Mouse (Mus musculus): ENCODE data around the gene Gdpgp1.

- TF ChIP-seq CTCF (IDR thresholded peaks at IDR 0.05; ENCODE audit: low read depth): peak; percentile 48; the same call in 1 of the 2 replicates
- TF ChIP-seq EP300 (IDR thresholded peaks at IDR 0.05; ENCODE audit: low read depth): no peak
Observed at GRCm38 (mm10) chr7:80186531-80187296, 46.0 kb upstream of the Gdpgp1 start, which contains the start of gene Sema4b.
